Mouse (Mus musculus) embryonic facial prominence, embryonic 15.5 days (tissue): Measurements from ENCODE around the gene Otoa. TPM values are rescaled to one million over a fixed set of nuclear protein-coding genes. Genes with fewer than 3 reads are reported as not detected.

Experiments
- polyA plus RNA-seq: library from polyadenylated mRNA; unstranded; fragments of >200 nt; fragmentation: Nextera tagmentation; extraction: Ambion mirVana; gene quantifications from 2 replicates; pipeline ENCODE4 v1.2.1, GENCODE M21; 2015

The Otoa gene
- polyA plus RNA-seq, 1 experiment from 2014 or later = 0.61 TPM

Other genes with a start within 250 kb of the Otoa start
- gene Eef2k, start 238.8 kb upstream of the Otoa start, polyA plus RNA-seq = 65.2 and 75.4 TPM in 2 replicates
- gene Polr3e, start 163.9 kb upstream of the Otoa start, polyA plus RNA-seq = 34.1 and 35.1 TPM in 2 replicates
- 11.3 and 14.1 TPM in 2 replicates for gene Cdr2, start 99.3 kb upstream of the Otoa start, polyA plus RNA-seq
- 0.17 TPM in 1 of 2 replicates, not detected in the other for gene Mfsd13b, start 99.1 kb upstream of the Otoa start, polyA plus RNA-seq
- gene Mettl9, start 47.2 kb upstream of the Otoa start, polyA plus RNA-seq = 133 and 136 TPM in 2 replicates
- 3.0 and 3.1 TPM in 2 replicates for gene Igsf6, start 7.1 kb upstream of the Otoa start, polyA plus RNA-seq